Mouse (Mus musculus): ENCODE measurements around the gene Eepd1.
"Not testable (repeated sequence)": the region's sequence is repeated elsewhere in the genome, so short reads cannot be mapped to it uniquely, and the experiment has no call there.

The Eepd1 gene

DNA sequence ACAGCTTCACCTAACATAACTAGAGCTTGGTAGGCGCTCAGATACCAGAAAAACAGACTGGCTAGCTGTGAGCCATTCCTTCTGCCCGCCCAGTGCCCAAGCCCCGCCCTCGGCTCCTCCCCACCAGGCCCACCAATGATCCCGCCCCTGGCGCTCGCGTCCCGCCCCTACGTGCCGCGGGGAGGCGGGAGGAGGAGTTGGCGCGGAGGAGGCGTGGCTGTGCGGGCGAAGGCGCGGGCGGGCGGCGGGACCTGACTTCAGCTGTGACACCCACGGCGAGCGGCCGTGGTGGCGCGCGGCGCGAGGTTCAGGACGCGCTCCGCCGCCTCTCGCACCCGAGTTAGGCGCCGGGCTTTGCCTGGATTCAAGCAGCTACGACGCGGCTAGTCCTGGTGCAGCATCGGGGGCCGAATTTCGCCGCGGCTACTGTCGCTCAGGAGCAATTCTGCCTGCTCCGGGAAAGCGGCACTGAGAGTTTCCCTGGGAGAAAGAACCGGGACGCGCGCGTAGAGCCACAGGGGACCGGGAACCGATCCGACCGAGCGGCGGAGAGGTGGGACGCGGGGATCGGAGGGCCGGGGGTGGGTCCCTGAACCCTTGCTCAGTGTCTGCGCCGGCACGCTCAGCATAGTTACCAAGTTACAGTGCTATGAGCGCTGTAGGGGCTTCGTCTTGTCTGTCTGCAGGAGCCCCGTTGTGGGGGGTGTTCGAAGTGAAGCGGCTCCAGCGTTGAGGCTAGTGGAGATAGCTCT lies at the start of gene Eepd1:
Gene Eepd1, plus strand, starts transcription at position 204 of the 752 bp plus-strand sequence.
- CTCF ChIA-PET: interaction anchor here (0.6 to 0.7 kb wide), 3 partner anchors 30 to 37 kb away, joined by 3 to 4 read pairs (median 4); no protein-coding TSS in a partner anchor

DNA sequence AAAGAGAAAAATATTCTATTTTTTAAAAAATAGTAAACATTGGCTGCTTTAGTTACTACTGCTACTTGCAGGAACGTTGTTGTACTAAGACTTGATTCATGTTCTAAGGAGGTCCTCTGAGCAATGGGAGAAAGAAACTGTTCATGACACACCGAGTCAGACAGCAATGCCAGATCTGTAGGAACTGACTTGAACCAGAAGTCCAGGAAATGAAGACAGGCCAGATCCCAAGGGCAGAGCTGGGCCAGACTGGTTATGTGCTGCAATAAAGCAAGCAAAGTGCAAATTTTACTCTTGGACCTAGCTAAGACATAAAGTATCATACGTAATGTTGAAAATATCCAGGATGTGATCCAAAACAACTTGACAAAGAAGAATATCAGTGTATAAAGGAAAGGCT lies 42.5 kb upstream of the Eepd1 start:
- CTCF ChIA-PET: no interaction called here

DNA sequence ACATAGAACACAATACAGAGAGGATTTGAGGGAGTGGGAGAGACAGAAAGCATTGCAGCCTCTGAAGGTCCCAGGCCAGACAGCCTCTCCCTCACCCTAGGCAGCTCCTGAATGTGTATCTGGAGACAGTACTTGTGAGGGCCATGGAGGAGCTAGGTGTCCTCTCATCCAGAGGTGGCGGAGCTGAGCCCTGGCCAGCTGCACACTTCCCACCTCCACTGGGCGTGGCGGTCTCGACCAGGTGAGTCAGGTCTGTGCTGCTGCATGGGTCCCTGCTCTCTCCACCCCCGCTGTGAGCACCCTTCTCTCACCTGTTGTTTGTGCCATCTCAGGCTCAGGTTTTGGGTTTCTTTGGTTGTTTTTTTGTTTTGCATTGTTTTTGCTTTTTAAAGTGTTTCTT lies 41.3 kb upstream of the Eepd1 start:
- CTCF ChIA-PET: not testable (repeated sequence)

DNA sequence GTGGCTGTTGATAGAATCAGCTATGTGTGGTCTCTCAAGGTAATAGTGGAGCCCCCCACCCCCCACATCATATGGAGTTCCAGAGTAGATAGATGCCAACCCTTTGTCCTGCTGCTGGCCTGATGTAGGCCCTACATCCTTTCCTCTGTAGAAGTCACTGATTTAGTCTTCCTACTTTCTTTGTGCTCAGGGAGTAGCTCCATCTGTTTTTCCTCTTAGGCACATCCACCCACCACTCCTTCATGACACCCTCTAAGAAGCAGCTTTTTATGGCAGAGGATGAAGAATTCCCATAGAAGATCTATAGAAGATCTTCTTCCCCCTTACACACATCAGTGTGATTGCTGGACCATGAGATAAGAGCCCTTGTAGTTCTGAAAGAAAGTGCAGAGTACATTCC lies 39.3 kb upstream of the Eepd1 start:
- CTCF ChIA-PET: no interaction called here

DNA sequence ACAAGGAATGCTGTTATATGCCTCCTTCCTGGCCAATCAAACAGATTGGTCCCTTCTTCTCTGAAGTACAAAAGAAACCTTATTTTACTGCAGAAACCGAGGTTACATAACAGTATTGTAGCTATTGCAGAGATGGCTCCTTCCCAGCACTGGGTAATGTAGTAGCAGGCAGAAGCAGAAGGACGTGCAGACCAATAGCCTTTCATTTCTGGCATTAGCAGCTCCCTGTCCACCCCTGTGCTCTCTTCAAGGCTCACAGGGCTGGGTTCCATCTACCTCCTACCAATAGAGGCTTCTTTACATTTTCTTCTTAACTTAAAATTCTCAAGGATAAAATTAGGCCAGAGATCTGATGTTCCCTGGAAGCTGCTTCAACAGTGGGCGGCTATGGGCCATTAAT lies 38.3 kb upstream of the Eepd1 start:
- CTCF ChIA-PET: no interaction called here

DNA sequence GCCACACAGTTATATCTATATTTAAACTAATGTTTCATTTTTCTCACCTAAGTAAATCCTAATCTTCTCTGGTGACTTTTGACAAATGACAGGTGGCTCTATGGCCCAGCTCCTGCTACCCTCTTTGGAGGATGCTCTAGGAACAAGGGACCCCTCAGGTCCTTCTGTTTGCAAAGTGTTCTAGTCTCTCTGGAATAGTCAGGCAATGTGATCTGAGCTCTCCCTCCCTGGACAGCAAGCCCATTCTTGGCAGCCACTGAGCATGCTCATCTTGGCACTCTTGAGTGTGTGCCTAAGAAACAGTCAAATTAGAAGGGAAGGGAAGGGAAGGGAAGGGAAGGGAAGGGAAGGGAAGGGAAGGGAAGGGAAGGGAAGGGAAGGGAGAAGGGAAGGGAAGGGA lies 37.8 kb upstream of the Eepd1 start:
- CTCF ChIA-PET: no interaction called here

DNA sequence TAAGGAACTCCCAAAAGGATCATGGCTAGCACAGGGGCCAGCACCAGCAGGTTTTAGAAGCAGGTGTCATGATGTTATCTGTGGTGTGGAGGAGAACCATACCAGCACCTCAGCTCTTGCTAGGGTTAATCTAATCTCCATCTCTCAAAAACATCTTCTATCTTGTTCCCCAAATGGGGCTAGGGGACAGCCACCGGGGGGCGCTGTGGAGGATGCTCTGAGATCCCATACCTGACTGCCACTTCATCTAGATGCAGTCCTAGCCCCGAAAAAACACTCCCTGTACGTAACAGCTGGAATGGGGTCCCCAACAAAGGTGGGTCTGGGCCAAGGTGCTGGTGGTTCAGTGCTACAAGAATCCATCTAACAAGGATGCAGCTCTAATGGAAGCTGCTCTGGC lies 31.0 kb upstream of the Eepd1 start:
- CTCF ChIA-PET: no interaction called here

DNA sequence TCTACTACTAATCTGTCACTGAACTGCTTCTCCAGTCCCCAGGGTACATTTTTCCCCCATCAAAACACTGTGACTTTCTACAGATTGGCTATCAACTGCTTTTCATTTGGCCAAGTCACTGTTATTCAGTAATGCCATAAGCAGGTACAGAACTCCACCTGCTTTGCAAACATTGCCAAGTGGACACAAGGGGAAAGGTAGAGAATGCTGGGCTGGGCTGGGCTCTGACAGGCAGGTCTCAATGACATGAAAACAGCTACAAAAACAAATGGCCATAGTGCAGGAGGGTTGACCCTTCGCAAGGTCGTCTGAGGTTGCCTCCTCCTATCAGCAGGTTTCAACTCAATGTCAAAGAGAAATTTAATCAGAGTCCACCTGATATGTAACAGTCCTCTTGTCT lies 26.3 kb upstream of the Eepd1 start:
- CTCF ChIA-PET: no interaction called here

DNA sequence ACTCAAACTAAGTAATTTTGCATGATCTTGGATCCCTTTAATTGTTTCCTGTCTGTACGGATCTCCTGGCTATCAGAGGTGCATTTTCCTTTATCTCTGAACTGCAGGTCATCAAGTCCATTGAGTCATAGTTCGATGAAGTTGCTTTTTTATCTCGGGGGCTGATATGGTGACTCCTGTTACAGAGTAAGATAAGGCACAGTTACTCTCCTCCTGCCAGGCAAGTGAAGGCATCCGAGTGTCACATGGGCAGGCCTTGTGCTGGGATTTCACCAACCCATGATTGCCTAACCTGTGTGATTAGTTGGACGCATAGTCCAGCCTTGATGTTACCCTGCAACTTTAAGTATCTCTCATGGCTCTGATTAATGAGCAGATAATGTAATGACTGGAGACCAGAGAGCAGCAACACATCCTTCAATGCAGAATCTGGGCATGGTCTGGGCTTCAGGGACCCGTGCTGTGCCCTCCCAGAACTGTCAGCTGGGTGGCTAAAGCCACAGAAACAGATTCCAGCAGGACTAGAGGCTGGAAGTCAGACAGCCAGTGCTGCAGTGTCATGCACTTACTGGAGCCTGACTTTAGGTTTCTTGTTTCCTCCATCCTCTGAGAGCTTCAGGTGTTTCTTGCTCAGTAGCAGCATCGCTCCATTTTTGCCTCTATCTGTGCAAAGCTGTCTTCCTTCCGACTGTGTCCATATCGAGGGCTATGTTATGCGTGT lies 20.4 kb upstream of the Eepd1 start:
- CTCF ChIA-PET: no interaction called here

DNA sequence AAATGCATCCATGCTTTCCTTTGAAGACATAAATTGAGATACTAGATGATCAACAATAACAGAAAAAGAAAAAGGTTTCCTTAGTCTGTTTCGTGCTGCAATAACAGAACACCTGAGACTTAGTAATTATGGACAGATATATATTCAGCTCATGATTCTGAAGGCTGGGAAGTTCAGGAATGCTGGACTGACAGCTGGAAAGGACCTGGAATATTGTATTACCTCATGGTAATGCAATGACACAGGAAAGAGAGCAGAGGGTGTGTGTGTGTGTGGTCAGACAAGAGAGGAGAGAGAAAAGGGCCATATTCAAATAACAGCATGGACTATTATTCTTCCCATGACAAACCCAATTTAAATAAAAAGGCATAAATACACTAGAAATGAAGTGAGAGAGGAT lies 17.0 kb upstream of the Eepd1 start:
- CTCF ChIA-PET: no interaction called here

DNA sequence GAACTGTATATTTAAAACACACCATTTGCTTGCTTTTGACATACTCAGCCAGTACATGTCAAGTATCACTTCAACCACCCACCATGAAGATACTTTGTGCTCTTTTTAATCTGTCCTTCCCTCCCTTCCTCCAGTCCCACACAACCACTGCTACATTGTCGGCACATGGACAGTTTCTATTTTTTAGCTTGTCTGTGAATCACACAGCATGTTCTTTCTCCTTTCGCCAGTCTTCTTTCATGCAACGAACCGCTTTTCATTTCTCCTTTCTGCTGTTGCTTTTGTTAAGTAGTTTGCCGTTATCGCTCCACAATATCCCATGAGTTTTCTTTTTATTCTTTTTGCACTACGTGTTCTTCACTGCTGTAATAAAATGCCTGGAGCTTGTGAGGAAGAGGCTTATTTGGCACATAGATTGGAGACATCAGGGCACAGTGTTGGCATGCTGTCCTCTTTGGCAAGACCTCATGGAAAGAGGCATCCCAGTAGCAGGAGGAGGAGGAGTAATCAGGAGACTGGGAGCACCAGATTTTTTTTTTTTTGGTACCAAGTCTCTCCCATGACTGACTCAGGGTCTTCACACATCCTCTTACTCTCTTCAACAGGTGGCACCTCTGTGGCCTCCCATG lies 1.8 kb upstream of the Eepd1 start:
- CTCF ChIA-PET: no interaction called here

DNA sequence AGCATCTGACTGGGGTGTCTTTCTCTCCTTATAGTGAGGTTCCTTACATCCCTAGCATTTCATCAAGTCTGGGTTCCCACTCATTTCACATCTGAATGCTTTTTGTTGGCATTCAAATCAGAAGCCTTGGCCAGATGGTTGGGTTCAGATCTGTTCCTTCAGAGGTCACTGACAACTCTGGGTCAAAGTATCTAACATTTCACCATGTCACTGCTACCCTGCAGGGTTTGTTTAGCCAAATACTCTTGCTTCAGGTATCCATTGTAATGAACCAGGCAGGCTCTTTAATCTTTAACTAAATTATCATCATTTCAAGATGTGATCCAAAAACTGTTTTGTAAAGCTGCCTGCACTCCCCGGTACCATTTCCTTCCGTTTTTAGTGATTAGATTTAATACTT lies 671 bp upstream of the Eepd1 start:
- CTCF ChIA-PET: no interaction called here

DNA sequence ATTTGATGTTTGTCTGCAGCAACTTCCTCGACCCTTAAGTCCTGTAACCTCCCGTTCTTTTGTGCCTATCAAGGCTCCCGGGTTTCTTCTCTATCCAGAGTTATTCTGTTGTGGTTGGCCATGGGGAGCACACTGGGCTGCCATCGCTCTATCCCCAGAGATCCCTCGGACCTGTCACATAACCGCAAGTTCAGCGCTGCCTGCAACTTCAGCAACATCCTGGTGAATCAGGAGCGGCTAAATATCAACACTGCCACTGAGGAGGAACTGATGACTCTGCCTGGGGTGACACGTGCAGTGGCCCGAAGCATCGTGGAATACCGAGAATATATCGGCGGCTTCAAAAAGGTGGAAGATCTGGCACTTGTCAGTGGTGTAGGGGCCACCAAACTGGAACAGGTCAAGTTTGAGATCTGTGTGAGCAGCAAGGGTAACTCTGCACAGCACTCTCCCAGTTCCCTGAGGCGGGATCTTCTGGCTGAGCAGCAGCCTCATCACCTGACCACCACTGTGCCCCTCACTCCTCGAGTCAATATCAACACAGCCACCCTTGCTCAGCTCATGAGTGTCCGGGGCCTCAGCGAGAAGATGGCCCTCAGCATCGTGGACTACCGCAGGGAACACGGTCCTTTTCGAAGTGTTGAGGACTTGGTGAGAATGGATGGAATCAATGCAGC lies 1.1 kb downstream of the Eepd1 start:
- CTCF ChIA-PET: no interaction called here

DNA sequence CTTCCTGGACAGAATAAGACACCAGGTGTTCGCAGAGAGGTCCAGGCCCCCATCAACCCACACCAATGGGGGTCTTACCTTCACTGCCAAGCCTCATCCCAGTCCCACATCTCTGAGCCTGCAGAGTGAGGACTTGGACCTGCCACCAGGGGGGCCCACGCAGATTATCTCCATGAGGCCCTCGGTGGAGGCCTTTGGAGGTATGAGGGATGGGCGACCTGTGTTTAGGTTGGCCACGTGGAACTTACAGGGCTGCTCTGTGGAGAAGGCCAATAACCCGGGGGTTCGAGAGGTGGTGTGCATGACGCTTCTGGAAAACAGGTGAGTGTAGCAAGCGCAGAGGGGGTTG lies 1.6 kb downstream of the Eepd1 start:
- CTCF ChIA-PET: no interaction called here

DNA sequence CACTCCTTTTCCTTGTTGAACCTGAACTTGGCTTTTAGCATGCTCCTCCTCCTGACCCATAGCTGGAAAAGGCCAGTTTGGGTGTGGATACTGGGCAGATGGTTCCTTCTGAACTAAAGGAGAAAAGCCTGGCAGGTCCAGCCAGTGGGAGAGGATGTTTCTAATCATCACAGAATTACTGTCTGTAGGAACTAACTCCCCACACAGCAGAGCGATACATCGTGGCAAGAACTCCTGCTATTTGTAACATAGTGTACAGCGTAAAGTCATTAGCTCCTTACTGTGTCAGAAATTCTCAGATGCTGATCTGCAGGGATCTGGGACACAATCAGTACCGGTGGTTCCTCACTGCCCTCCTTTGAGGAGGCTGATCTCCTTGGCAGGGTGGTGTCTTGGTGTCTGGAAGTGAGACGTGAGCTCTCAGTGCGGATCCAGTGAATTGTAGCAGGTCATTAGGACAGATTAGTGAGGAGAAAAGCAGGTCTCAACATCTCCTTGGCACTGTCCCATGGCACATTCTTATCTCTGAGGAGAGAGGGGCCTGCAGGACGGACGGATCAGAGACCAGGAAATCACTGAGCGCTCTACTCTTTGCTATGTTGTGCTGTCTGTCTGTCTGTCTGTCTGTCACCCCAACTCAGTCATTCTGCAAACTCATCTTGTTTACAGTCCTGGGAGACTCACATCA lies 2.7 kb downstream of the Eepd1 start:
- CTCF ChIA-PET: interaction anchor here (0.7 kb wide), 1 partner anchor 14 kb away, joined by 3 read pairs; no protein-coding TSS in a partner anchor

DNA sequence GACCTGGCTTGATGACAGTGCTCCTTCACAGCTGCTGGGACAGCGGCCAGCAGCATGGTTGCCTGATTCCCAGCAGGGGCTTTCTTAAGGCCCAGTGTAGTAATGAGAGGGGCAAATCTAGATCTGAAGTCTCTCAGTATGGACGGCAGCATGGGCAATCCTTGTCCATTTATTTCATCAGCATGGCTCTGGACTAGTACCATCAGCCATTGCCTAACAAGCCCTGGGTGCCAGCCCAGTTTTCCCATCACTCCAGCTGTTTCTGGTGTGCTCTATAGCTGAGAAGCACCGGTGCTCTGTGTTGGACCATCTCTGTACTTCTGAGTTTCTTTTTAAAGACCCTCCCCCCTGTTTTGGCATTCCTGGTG lies 3.3 kb downstream of the Eepd1 start:
- CTCF ChIA-PET: interaction anchor here (0.7 kb wide), 1 partner anchor 13 kb away, joined by 3 read pairs; no protein-coding TSS in a partner anchor

DNA sequence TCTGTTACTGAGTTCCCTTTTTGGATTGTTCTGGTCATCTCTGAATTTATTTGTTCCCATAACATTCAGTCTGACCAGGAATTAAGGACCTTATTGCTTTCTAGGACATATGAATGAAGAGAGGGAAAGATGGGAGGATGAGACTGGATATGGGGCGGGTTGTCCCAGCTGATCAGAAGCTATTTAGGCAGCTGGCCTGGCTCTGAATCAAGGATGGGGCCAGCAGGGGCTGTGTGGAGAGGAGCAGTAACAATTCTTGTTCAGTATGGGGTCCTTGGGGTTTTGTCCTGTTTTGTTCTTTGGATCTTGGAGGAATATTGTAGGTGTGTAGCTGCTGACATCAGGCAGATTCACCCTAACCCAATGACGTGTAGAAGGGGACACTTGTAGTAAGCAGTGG lies 3.7 kb downstream of the Eepd1 start:
- CTCF ChIA-PET: interaction anchor here (0.7 kb wide), 1 partner anchor 13 kb away, joined by 3 read pairs; no protein-coding TSS in a partner anchor

DNA sequence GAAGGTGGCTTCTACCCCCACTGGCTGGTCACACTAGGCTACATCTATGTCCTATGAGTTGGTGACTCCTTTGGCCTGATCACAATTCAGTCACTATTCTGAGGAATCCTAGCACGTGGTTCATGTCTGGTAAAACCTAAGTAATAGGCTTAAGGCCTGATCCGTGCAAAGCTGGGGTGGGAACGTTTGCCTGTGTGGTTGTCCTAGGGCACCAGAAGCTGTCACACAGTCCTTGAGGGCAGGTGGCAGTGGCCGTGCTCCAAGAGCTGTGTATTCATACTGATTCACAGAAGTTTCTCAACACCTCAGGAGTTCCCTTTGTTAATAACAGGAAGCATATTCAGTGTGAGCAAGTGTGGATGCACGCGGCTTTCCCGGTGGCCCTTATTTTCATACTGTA lies 4.1 kb downstream of the Eepd1 start:
- CTCF ChIA-PET: no interaction called here

DNA sequence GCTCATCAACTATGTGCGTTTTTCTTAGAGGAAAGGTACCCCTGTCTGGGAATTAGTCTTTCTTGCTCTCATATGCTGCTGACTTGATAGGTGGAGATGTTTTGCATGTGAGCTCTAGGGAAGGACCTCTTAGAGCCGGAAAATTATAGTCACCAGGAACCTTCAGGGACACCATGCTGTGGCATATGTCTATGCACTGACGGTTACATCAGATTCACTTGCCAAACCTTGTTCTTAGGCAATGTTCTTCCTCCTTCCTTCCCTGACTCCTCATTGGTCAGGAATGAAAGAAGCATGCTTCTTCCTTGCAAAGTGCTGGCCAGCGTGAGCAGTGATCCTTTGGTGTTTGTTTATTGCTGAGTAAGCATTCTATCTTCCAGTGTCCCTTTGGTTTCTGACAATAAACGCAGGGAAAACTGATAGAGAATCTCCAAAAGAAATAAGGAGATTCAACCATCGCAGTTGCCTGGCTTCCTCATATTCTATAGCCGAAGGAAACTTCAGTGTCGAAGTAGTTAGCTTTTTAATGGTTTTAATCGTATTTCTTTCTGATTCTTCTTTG lies 5.0 kb downstream of the Eepd1 start:
- CTCF ChIA-PET: no interaction called here

DNA sequence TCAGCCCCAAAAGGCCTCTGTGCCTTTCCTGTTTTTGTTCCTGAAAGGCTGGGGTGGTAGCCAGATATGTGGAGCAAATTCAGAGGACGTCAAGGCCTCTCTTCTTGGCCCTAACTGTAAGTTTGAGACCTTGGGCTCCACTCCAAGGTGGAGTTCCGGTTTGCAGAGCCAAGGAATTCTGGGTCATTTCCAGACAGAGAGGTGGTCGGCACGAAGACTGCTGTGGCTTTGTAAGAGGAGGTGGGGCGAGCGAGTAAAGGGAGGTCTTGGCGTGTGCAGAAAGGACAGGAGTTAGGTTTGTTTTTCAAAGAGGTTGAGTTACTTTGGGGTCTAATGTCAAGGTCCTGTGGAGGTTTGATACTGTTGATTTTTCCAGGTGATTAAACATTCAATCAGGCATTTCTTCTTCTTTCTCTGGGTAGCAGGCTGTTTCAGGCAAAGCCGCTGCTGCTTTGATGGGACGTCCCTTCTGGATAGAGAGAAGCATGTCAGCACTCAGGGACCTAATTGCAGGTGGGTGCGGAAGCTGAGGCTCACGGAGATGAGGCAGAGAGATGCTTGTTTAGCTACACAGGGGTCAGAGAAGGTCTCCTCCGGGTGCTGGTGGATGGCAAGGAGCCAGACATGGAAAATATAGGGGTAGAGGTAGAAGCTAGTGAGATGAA lies 6.2 kb downstream of the Eepd1 start:
- CTCF ChIA-PET: no interaction called here

DNA sequence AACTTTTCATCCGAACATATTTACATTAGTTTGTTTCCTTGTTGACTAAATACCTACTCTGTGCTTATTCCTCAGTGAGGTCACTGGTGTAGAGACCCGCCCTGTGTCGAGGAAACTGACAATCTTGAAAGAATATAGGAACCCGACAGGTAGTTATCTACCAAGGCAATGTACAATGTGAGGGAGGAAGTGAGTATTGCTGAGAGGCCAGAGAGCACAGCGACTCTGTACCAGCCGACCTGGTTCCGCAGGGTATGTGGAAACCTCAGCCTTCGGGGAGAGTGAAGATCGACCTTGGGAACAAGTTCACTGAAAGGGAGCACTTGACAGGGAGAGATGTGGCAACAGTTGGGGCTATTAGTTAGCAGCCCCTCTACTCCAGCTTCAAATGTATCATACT lies 7.2 kb downstream of the Eepd1 start:
- CTCF ChIA-PET: no interaction called here

All from spleen, embryonic (tissue).